Mouse (Mus musculus) liver, embryonic 15.5 days (tissue): ENCODE measurements at regions not wholly inside any gene's neighbourhood (a gene's known extent, or its start where the extent isn't known, plus 50 kb on each side); places are given as distances from the start of the nearest gene placed in this dataset.

Experiments
- ATAC-seq: fragments of 200-750 bp; cut with Nextera tagmentation; 2 replicates; pipeline ENCODE4 v1.8.0; 2017; ENCODE audit warnings: moderate number of reproducible peaks, mild to moderate bottlenecking, moderate library complexity; ENCODE audit not compliant: insufficient read depth
- H3K27ac ChIP-seq: fragments of 300-500 bp; sonication (generic); replicated peaks from 2 replicates; pipeline ENCODE4 v1.5.1; 2015; ENCODE audit warnings: mild to moderate bottlenecking, inconsistent platforms
- H3K27me3 ChIP-seq: fragments of 300-500 bp; sonication (generic); 2 replicates; pipeline ENCODE4 v1.6.1; 2015; ENCODE audit warnings: mild to moderate bottlenecking, inconsistent platforms
- H3K36me3 ChIP-seq: fragments of 300-500 bp; sonication (generic); replicated peaks from 2 replicates; pipeline ENCODE4 v1.6.1; 2015; ENCODE audit warnings: moderate library complexity, mild to moderate bottlenecking, inconsistent platforms
- H3K4me1 ChIP-seq: fragments of 300-500 bp; sonication (generic); replicated peaks from 2 replicates; pipeline ENCODE4 v1.6.1; 2015; ENCODE audit warnings: inconsistent platforms
- H3K4me2 ChIP-seq: fragments of 300-500 bp; sonication (generic); 2 replicates; pipeline ENCODE4 v1.6.1; 2015; ENCODE audit warnings: moderate library complexity, mild to moderate bottlenecking, inconsistent platforms
- H3K4me3 ChIP-seq: fragments of 300-500 bp; sonication (generic); replicated peaks from 2 replicates; pipeline ENCODE4 v1.5.1; 2015; ENCODE audit warnings: mild to moderate bottlenecking, inconsistent platforms
- H3K9ac ChIP-seq: fragments of 300-500 bp; sonication (generic); 2 replicates; pipeline ENCODE4 v1.6.1; 2015; ENCODE audit warnings: moderate library complexity, mild to moderate bottlenecking, inconsistent platforms
- H3K9me3 ChIP-seq: fragments of 300-500 bp; sonication (generic); replicated peaks from 2 replicates; pipeline ENCODE4 v1.6.1; 2016; ENCODE audit warnings: inconsistent platforms
- WGBS: fragments of 180-500 bp; shearing (Covaris S2); methylation state at CpG from one replicate; pipeline ENCODE4 v1.1.7; 2015; ENCODE audit warnings: mixed read lengths; ENCODE audit not compliant: insufficient replicate concordance; 5-methylcytosine and 5-hydroxymethylcytosine counted together

DNA sequence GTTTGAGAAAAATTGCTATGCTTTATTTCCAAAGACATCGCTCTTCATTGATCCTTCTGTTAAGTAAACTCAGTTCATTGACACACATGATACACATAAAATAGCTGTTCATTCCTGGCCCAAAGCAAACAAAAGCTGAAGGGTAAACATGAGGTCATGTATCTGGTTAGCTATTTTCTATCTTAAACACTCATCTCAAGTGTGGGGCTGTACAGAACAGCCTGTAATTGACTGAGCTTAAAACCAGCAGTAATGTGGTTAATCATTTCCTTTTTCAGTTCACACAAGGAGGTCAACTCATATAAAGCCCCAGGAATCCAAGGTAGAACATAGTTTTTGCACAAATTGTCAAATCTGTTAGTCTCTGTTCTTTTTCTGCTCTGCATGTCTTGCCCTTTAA, 94.5 kb downstream of the Cldn17 start:
- no peaks in the 10 kb centered on the region for H3K27me3 ChIP-seq
- H3K4me1 ChIP-seq = no peaks in the 10 kb centered on the region
- H3K36me3 ChIP-seq = no peaks in the 10 kb centered on the region
- H3K27ac ChIP-seq = no peak overlapping the region
- H3K9me3 ChIP-seq = no peaks in the 10 kb centered on the region
- peak; percentile 49; the same call in 1 of the 2 replicates for ATAC-seq
- no peak overlapping the region for H3K9ac ChIP-seq
- no peak overlapping the region for H3K4me3 ChIP-seq
- H3K4me2 ChIP-seq = no peak overlapping the region
- WGBS = 75% methylated on average over 1 of the region's 1 CpGs

DNA sequence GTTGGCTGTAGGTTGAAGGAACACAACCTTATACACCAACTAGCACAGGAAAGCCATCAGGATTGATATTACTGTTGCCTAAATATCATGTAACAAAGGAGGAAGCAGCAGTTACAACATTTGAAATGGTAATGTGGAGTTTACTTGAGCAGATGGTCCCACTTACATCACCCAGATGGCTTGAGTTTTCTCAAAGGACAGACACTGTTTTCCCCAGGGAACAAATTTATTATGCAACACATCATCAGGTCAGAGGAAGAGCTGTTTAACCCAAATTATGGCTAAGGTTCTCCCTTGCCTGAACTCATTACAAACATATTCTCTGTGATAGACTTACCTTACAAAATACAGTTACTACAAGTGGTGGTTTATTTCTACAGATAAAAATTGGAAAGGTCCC, 98.6 kb downstream of the Cldn17 start:
- Histone ChIP-seq H3K9me3 (no peaks in the 10 kb centered on the region), H3K27me3 (no peaks in the 10 kb centered on the region), H3K4me3 (no peak overlapping the region), H3K27ac (no peak overlapping the region), H3K36me3 (no peaks in the 10 kb centered on the region), H3K9ac (no peak overlapping the region), H3K4me2 (no peak overlapping the region), H3K4me1 (no peaks in the 10 kb centered on the region)
- ATAC-seq = no peak

DNA sequence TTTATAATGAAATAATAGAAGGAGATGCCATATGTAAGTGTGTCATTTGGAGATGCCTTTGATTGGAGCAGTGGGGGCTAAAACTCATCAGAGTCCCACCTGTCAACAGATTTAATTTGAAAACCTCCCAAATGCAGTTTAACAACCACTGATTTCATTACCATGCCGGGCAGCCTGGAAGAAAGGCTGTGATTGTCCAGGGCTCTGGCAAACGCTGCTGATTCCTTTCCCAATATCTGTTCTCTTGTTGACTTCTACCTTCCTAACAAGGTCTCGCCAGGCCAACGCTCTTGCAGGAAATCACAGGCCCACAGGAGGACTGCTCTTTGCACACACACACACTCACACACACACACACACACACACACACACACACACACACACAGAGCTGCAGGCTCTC, 102.4 kb downstream of the Cldn17 start:
- Histone ChIP-seq H3K9me3 (no peaks in the 10 kb centered on the region), H3K27me3 (no peaks in the 10 kb centered on the region), H3K4me1 (no peaks in the 10 kb centered on the region), H3K27ac (no peak overlapping the region), H3K4me2 (no peak overlapping the region), H3K4me3 (no peak overlapping the region), H3K36me3 (no peaks in the 10 kb centered on the region), H3K9ac (no peak overlapping the region)
- WGBS = 58% methylated on average over 4 of the region's 4 CpGs
- ATAC-seq = no peak

DNA sequence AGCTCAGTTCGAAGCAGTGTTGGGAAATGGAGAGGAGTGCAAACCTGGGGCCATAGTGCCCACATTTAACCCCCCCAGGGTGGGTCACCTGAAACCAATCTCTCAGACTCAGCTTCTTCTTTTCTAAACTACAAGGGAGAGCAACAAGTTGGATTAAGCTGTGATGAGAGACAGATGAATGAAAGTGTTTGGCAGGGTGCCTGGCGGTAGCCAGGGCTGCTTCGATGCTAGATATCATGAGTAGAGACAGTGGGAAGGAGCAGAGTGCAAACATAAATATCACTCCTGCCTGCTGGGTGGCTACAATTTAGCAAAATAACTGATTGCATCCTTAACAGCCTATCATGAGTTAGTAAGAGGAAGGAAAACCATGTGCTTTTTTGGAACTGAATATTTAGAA, 106.9 kb downstream of the Cldn17 start:
- Histone ChIP-seq H3K9ac (no peak overlapping the region), H3K27me3 (no peaks in the 10 kb centered on the region), H3K9me3 (no peaks in the 10 kb centered on the region), H3K4me3 (no peak overlapping the region), H3K36me3 (no peaks in the 10 kb centered on the region), H3K27ac (no peak overlapping the region), H3K4me2 (no peak overlapping the region), H3K4me1 (no peaks in the 10 kb centered on the region)
- WGBS = 51% methylated on average over 3 of the region's 3 CpGs
- ATAC-seq = no peak

DNA sequence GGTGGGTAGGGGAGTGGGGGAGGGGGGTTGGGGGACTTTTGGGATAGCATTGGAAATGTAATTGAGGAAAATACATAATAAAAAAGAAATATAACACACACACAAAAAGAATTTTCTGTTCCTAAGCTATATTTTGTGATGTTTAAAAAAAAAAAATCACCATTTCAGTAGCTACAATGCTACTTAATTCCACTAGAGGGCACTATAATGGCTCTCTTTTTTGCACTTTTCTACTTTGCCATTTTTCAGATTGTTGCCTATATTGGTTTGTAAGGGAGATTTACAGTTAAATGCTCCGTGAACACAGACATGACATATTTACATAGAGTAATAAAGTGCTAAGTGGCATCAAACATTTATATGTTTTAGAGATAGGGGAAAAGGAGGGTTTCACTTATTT, 102.7 kb upstream of the Grik1 start:
- Histone ChIP-seq H3K9ac (no peak overlapping the region), H3K27me3 (no peaks in the 10 kb centered on the region), H3K4me3 (no peak overlapping the region), H3K4me2 (no peak overlapping the region), H3K27ac (no peak overlapping the region), H3K4me1 (no peaks in the 10 kb centered on the region), H3K36me3 (no peaks in the 10 kb centered on the region), H3K9me3 (no peaks in the 10 kb centered on the region)
- no peak for ATAC-seq
- WGBS = 30% methylated on average over 1 of the region's 1 CpGs

DNA sequence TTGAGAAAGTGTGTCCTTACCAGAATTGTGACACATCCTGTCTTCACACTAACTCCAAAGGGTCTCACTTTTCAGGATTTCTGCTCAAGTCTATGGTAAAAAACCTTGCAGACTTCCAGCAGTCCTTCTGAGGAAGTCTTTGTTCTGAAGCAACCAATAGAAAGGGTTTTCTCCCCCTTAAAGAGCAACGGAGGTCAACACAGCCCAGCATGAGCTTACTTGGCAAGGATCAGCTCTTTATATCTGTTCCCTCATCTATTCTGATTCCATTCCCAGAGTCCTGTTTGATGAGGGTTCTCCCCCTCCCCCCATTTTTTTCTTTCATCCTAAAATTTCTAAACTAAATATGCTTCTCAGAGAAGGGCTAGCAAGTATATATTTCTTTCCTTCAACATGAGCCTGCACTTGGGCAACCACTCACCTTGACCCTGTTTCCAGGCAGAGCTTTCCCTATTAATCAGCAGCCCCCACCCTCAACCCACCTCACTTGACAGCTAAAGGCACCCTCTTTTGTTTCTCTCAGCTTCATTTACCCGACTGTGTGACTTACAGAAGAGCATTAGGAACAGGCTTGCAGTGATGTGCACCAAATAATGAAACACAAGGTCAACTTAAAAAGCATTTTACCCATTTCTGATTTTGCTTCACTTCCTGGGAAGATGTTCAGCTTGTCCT, 91.7 kb upstream of the Grik1 start:
- Histone ChIP-seq H3K9me3 (0 out of 2 replicates have a peak, but pooled peaks cover 2% of the 10 kb centered on the region), H3K4me2 (no peak overlapping the region), H3K27ac (no peak overlapping the region), H3K4me3 (no peak overlapping the region), H3K4me1 (no peaks in the 10 kb centered on the region), H3K27me3 (no peaks in the 10 kb centered on the region), H3K36me3 (no peaks in the 10 kb centered on the region), H3K9ac (no peak overlapping the region)
- ATAC-seq = no peak
- WGBS = 6% methylated on average over 2 of the region's 2 CpGs

DNA sequence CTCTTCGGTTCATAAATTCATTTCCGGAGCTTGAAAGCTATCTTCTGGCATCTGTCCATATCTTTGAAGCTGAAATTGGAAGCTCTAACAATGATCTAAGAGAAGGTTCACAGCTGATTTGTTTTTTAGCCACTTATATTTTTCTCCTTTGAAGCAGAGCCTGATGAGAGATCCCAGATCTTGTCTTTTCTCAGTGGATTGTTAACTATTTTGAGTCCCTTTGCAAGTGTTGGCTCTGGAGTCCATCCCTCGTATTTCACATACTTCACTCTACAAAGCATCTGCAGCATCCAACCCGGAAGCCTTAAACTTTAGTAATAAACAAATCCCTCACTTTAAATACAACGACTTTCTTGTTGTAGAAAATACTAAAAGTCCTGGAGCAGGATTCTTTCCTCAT, 85.6 kb upstream of the Grik1 start:
- Histone ChIP-seq H3K36me3 (no peaks in the 10 kb centered on the region), H3K9ac (no peak overlapping the region), H3K4me1 (no peaks in the 10 kb centered on the region), H3K27me3 (no peaks in the 10 kb centered on the region), H3K4me2 (no peak overlapping the region), H3K9me3 (0 out of 2 replicates have a peak, but pooled peaks cover 2% of the 10 kb centered on the region), H3K4me3 (no peak overlapping the region), H3K27ac (no peak overlapping the region)
- 58% methylated on average over 5 of the region's 5 CpGs for WGBS
- no peak for ATAC-seq

DNA sequence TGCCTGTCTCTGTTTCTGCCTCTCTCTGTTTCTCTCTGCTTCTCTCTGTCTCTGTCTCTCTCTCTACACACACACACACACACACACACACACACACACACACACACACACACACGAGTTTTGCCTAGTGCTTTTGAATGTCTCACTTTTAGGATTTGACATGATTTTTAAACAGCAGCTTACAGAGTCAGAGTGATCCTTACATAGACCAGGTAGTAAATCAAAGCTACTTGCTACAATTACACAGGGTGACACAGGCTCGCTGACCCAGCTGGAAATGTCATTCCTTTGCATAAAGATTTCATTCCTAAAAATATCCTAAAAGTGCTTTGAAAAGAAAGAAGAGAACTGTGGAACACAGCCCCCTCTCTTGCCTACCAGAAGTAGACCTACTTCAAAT, 84.5 kb upstream of the Grik1 start:
- H3K36me3 ChIP-seq = no peaks in the 10 kb centered on the region
- no peak for ATAC-seq
- 39% methylated on average over 2 of the region's 2 CpGs for WGBS

DNA sequence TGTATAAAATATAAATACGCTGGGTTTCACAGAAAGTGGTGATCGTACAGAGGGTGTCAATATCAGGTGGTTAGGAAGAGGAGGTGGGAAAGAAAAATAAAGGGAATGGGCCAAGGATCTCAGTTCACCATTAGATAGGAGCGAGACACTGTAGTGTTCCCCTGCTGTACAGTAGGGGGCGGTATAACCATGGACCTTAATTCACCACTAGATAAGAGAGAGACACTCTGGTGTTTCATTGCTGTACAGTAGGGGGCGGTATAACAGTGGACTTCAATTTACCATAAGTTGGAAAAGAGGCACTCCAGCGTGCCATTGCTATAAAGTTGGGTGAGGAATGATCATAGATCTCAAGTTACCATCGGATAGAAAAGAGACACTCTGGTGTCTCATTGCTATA, 82.0 kb upstream of the Grik1 start:
- H3K27me3 ChIP-seq = no peaks in the 10 kb centered on the region
- H3K27ac ChIP-seq = no peak overlapping the region
- H3K9ac ChIP-seq = no peak overlapping the region
- H3K4me2 ChIP-seq = no peak overlapping the region
- WGBS = 35% methylated on average over 7 of the region's 7 CpGs
- H3K36me3 ChIP-seq = no peaks in the 10 kb centered on the region
- no peaks in the 10 kb centered on the region for H3K9me3 ChIP-seq
- no peak for ATAC-seq
- H3K4me3 ChIP-seq = no peak overlapping the region
- H3K4me1 ChIP-seq = no peaks in the 10 kb centered on the region

More for the DNA sequence above, 84.5 kb upstream of the Grik1 start:
- Histone ChIP-seq H3K4me2 (no peak overlapping the region), H3K9me3 (0 out of 2 replicates have a peak, but pooled peaks cover 2% of the 10 kb centered on the region), H3K27me3 (no peaks in the 10 kb centered on the region), H3K27ac (no peak overlapping the region), H3K4me1 (no peaks in the 10 kb centered on the region), H3K9ac (no peak overlapping the region), H3K4me3 (no peak overlapping the region)

DNA sequence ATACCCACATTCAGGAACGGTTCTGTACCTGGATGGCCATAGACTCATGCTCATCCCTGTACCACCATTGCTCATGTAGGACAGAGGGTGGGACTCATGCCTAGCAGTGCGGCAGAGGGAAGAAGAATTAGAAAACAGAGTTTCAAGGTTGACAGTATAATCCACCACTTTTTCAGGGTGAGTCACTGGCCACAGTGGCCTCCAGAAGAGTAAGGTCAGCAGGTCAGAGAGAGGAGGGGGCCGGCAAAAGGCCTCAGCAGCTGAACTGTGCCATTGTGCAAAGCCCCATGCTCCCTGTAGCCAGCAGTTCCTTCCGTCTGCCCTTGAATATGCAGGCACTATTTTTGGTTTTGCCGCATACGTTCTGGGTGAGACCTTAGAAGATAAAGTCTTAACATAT, 78.1 kb upstream of the Grik1 start:
- Histone ChIP-seq H3K9ac (no peak overlapping the region), H3K27me3 (no peaks in the 10 kb centered on the region), H3K9me3 (no peaks in the 10 kb centered on the region; the same call in 1 of the 2 replicates), H3K4me2 (no peak overlapping the region), H3K36me3 (no peaks in the 10 kb centered on the region), H3K4me1 (no peaks in the 10 kb centered on the region), H3K27ac (no peak overlapping the region), H3K4me3 (no peak overlapping the region)
- WGBS = 46% methylated on average over 6 of the region's 6 CpGs
- no peak for ATAC-seq

DNA sequence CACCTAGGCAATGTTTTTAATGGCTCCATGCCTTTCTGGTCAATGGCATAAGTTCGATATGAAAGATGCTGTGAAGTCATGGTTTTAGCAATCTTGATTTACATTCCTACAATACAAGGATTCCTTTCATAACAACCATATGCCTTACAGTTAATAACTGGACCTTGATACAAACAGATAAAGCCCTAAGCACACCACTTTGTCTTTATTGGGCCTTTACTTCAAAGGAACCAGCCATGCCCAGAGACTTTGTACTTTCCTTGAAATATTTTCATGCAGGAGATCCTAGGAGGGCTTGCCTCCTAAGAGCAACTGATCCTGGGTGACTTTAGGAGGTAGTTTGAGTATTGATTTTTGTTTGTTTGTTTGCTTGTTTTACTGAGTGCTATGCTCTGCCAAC, 77.1 kb upstream of the Grik1 start:
- H3K27me3 ChIP-seq = no peaks in the 10 kb centered on the region
- no peak overlapping the region for H3K4me3 ChIP-seq
- no peak overlapping the region for H3K27ac ChIP-seq
- H3K4me2 ChIP-seq = no peak overlapping the region
- no peak overlapping the region for H3K9ac ChIP-seq
- H3K9me3 ChIP-seq = no peaks in the 10 kb centered on the region; the same call in 1 of the 2 replicates
- no peaks in the 10 kb centered on the region for H3K4me1 ChIP-seq
- no peak for ATAC-seq
- no peaks in the 10 kb centered on the region for H3K36me3 ChIP-seq
- WGBS = 36% methylated on average over 1 of the region's 1 CpGs

DNA sequence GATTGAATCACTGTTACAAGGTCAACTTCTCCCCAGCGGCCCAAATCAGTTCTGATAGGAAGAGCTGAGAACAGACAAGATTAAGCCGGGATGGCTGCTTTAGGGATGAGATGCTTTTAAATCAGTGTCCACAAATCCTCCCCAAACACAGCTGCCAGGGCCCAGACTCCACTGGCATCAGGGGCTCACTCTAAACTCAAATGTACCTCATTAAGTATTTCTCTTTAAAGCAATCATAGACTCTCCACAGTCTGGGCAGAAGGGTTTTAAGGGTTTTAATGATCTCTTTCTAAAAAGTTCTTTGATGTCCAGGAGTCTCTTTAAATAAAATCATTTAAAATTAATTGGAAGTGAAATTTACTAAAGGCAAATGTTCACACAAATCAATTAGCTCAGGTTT, 70.0 kb upstream of the Grik1 start:
- Histone ChIP-seq H3K36me3 (no peaks in the 10 kb centered on the region), H3K27ac (no peak overlapping the region), H3K9ac (no peak overlapping the region), H3K9me3 (no peaks in the 10 kb centered on the region), H3K27me3 (no peaks in the 10 kb centered on the region), H3K4me2 (no peak overlapping the region), H3K4me1 (no peaks in the 10 kb centered on the region), H3K4me3 (no peak overlapping the region)
- no peak for ATAC-seq
- WGBS = 41% methylated on average over 2 of the region's 2 CpGs
